Mouse (Mus musculus) ZHBTc4 (cell line): ENCODE measurements around the gene Insrr.
"Not testable (repeated sequence)": the region's sequence is repeated elsewhere in the genome, so short reads cannot be mapped to it uniquely, and the experiment has no call there.

Experiments used
- DNase-seq: peaks from one replicate; pipeline ENCODE4 v3.0.0-alpha.2; 2011; ENCODE audit warnings: low read depth, low spot score

Gene Insrr

DNA sequence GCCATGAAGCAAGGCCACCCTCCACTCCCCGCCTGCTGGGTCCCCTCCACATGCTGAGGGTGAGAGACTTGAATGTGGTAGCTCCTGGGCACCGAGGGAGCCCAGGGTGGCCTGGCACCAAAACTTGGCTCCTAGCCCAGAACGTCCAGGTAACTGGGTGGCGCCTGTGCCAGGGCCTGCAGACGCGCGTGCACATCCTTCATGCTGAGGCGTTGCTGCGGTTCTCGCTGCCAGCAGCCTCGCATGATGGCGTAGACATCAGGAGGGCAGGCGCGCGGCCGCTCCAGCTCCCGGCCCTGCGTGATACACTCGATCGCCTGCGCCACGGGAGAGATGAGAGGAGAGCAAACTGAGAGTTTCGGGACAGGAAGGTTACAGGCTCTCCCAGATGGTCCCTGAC lies 18.5 kb upstream of the Insrr start:
- peak; percentile 23 for DNase-seq

DNA sequence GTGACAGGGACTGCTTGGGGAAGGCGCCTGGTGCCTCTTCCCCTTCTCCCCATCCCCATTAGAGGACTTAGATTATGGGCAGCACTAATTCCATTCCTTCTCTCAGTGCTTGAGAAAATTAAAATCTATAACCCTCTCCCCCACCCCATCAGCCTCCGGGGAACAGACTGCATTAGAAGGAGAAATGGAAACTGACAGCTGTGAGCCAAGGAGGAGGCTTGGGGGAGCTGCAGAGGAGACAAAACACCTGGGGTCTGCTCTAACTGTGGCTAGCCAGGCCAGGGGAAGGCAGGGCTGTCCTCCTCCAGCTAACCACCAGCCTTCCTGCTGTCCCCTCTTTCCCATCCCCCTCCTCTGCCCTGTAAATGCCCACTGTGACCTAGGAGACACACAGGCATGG lies 17.7 kb upstream of the Insrr start:
- DNase-seq = no peak

DNA sequence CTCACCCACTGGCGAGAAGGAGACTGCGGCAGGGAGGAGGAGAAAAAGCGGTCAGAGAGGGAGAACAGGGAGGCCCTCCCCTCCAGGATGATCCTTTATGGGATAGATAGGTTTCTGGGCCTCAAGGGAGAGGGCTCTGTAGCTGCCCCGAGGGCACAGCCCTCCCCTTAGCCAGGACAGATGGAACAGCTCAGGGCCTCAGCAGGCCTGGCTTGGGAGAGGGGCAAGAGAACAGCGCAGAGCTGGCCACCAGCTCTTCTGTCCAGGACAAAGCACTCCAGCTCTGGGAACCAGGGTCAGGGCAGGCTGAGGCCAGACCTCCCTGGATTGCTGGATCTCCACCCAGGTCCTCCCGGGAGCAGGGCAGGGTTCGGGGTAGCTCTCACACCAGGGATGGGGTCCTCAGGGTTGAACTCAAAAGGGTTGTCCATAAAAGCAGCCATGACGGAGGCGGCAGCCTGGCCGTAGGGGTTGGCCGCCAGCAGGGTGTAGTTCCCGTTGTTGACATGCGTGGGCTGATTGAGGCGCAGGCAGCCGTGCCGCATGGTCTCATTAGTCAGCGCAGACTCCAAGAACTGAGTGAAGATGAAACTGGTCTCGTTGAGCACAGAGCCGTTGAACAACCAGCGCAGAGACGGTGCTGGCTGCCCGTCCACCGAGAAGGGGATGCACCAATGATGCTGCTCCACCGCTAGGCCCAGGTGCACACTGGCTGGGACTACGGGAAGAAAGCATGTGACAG lies 13.3 kb upstream of the Insrr start:
- DNase-seq = peak; percentile 38

DNA sequence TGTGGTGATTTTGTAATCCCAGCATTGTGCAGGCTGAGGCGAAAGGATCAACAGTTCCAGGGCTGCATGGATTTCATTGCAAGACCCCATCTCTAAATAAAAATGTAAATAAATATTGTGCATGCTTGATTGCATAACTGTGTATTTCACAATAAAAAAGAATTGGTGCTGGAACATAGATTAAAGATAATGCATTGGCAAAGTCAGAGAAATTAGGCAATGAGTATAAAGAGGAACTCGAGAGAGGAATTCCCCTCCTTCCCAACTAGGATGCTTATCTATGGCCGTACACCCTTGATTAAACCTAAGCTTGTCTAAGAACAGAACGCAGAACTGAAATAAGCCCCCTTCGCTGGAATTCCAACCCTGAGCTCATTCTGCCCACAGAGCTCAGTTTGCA lies 11.6 kb upstream of the Insrr start:
- no peak for DNase-seq

DNA sequence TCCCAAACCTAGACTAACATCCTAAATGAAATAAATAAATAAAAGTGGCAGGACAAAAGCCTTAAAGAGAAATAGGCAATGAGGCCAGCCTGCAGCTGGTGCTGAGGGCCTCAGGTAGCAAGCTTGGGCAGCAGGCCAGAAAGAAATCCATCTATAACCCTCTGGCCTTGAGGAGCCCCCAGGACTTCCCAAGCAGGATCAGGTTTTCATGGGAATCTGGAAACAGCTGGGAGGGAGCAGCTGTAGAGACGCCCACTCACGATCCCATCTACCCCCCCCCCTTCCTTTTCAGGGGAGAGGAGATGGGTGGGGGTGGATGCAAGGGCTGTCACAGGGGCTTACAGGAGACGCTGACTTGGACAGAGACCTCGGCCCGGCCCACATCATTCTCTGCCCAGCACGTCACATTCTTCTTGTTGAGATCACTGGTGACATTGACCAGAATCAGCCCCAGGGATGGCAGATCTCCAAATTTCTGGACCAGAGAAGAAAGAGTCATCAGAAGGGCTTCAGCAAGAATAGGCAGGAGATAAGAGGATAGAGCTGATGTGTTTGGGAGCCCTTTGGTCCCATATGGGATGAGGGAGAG lies 11.0 kb upstream of the Insrr start:
- DNase-seq = no peak

DNA sequence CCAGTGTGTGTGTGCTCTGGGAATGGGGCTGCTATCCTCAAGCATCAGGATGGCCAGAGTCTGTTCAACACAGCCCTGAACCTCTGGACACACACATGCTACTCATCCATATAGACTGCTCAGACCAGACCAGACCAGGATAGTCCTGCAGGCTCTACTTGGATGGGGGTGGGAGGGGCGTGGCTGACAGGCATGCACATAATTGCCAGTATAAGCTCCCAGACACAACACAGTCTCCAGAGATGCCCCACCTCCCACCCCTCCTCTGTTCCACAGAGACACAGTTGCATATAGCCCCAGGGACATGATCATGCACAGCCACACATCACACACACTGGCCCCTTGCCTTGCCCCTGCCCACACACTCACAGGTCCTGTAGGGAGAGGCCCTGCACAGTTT lies 7.5 kb upstream of the Insrr start:
- peak; percentile 18 for DNase-seq

DNA sequence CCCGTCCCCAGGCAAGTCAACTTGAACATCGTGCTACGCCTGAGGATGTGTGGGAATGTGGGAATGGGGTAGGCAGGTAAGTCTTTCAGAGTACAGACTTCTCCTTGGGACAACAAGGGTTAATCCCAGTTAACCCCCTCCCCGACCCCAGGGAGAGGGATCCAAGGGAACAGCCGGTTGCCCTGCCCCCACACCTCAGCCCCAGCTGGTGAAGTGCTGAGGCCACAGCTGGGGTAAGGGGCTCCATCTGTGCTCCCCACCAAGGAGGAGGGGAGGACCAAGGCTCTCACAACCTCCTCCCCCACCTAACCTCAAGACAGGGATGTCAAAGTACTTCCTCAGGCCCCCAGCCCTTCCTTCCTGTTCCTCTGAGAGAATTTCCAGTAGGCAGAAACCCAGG lies 7.0 kb upstream of the Insrr start:
- no peak for DNase-seq

DNA sequence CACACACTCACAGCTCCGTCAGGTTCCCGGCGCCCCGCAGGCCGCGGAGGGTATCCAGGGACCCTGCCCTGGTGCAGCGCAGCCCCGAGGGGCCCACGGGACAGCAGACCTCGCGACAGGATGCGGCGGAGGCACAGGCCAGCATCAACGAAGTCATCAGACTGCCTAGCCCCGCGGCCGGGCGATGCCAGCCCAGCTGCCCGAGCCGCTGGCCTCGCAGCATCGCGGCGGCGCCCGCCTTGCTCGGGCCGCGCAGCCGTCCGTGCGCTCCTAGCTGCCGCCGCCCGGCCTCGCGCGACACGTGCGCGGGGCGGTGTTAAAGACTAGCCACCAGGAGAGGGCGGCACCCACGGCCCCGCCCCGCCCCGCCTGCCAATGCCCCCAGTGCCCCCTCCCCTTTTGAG lies 1.8 kb upstream of the Insrr start, which contains the start of gene Ntrk1:
Gene Ntrk1, minus strand, starts transcription at position 241 of the 404 bp plus-strand sequence.
- DNase-seq = peak; percentile 61

DNA sequence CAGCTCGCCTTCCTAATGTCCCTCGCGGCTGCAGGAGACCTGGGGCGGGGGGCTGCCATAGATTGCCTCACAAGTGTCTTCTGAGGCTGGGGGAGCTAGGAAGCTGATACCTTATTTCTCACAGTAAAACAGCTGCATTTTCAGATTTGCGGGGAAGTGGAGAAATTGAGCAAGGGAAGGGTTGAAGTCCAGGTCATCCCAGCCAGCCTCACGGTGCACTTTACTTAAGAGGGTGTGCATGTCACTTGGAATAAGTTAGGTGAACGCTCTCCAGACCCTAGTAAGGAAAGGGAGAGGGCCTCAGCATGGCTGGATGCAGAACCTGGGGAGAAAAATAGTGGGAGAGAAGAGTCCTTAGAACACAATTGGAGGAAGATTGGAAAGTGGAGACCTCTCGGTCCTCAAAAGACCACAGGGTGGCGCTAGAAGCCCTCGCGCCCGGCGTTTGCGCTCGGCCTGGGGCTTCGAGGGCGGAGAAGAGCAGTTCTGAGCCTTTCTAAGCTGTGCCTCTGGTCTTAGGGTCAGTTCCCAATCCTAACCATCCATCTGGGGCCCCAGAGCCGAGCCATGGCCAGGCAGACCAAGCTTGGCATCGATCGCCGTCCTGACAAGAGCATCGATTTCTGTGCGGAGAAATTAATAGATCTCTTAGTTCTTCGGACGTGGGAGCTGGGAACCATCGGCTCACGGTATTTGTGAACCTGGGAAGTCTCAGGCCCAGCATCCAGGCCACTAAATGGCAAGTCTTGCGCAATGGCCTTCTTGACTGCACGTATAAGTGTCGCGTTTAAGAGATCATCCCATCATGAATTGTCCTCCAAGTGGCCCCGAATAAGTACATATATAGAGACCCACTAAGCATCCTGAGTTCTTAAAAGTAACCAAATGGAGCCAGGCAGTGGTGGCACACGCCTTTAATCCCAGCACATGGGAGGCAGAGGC lies 1.1 kb upstream of the Insrr start:
- peak; percentile 88 for DNase-seq

DNA sequence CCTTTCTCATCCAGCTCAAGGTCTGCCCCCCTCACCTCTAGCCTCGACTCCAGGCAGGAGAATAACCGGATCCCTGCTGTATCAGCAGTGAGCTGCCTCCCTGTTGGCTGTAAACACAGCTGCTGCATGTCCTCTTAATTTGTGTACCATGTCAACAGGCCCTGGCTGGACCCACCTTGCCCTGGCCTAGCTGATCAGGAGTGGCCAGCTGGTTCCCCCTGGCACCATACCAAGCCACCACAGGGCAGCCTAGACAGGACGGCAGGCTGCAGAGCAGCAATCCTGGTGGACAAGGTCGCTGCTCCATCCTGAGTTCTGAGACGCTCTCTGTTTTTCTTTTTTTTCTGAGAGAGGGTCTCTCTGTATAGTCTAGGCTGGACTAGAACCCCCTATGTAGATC lies 4.9 kb downstream of the Insrr start:
- no peak for DNase-seq

DNA sequence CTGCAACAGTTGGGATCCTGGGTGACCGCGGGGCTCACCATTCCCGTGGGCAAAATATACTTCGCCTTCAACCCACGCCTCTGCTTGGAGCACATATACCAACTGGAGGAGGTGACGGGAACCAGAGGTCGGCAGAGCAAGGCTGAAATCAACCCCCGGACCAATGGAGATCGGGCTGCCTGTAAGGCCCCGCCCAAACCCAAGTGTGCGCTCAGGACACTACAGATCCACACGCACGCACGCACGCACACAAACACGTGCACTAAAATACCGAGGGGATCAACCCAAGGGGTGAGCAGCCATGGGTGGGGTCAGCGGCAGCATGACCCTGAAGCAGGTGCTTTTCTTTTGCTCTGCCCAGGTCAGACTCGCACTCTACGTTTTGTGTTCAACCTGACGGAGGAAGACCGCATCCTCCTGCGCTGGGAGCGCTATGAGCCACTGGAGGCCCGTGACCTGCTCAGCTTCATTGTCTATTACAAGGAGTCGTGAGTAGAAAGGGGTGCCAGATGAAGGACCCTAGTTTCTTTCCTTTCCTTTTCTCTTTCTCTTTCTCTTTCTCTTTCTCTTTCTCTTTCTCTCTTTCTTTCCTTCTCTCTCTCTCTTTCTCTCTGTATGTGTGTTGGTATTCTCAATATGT lies 7.4 kb downstream of the Insrr start:
- peak; percentile 55 for DNase-seq

DNA sequence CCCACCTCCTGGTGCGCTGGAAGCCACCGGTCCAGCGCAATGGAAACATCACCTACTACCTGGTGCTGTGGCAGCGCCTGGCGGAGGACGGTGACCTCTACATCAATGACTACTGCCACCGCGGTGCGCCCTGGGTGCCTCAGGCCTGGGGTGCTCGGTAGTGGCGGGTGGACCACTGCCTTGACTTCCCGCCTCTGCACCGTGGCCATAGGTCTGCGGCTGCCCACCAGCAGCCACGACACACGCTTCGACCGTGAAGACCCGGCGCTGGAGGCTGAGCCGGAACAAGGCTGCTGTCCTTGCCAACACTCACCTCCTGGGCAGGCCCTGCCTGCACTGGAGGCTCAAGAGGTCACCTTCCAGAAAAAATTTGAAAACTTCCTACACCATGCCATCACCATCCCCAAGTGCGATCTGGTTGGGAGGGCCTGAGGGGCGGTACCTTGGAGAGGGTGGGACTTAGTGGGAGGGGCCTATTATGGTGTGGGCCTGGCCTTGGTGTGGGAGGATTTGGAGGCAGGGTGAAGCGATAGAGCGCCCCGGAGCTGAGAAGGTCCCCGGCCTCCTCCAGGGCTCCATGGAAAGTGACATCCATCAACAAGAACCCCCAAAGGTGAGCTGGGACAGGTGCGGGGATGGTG lies 12.7 kb downstream of the Insrr start:
- DNase-seq = peak; percentile 65

DNA sequence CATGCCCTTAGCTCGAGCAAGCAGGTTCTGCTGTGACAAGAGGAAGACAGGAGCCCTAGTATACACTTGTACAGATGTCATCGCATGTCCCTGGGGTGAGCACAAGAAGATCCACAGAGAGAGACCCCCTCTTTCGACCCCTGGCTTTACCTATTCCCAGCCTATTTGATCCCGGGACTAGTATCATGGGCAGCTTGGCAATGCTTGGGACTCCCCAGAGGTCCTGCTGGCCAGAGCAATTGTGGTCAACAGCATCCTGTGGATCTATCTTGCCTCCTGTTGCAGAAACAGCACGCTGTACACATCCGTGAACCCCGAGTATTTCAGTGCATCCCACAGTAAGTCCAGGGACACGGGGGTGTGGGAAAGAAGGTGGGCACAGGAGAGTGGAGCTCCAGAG lies 14.5 kb downstream of the Insrr start:
- DNase-seq = no peak

DNA sequence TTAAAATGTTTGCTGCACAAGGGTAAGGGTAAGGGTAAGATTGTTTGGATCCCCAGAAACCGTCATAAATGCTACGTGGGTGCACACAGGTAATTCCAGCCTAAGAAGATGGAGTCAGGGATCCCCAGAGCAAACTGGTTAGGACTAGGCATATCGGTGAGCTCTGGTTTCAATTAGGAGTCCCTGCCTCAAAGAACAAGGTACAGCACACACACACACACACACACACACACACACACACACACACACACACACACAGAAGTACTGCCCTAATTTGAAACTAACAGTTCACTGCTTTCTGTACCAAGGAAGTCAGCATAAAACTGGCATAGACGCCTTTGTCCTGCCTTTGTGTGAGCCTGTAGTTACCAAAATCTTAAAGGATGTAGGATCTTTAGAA lies 15.7 kb downstream of the Insrr start:
- no peak for DNase-seq

DNA sequence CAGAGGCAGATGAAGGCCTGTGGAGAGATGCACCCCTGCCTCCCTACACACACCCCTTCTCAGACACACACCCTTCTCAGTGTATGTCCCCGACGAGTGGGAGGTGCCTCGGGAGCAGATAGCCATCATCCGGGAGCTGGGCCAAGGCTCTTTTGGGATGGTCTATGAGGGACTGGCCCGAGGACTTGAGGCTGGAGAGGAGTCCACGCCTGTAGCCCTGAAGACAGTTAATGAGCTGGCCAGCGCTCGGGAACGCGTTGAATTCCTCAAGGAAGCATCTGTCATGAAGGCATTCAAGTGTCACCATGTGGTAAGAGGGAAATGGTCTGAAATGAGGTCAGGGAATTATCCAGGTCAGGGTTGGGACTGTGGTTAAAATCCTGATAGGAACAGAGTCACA lies 16.1 kb downstream of the Insrr start:
- DNase-seq = no peak

DNA sequence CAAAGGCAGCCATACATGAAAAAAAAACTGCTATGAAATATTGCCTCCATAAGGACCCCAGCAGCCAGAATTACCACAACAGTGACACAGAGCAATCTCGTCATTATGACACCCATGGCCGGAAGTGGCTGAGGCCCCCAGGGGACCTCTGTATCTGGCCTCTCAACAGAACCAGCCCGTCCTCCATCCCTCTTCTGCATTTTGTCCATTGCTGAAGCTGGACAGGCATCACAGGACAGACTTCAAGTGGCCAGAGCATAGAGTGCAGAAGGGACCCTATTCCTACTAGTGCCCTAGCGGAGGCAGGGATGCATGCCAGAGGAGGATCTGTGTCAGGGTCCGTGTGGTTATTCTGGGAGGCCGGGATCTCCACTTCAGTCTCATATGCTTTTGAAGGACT lies 19.4 kb downstream of the Insrr start:
- DNase-seq = no peak

DNA sequence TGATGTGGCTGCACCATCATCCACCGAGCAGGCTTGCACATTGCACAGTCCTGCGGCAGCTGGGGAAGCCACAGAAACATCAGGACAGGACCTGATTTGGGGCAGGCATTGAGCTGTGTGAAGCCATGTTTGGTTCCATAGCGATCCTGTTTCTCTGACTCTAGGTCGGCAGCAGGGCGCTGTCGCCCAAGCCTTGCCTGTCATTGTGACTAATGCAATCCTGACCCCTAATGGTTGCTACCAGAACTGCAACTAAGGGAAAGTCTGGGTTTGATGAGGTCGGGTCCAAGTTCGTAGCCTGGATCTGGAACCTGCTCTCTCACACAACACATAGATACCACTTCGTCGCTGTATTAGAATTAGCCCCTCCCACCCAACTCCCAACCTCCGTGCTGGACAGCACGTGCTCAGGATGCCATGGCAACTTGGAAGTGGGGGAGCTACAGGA lies 19.9 kb downstream of the Insrr start:
- peak; percentile 92 for DNase-seq

DNA sequence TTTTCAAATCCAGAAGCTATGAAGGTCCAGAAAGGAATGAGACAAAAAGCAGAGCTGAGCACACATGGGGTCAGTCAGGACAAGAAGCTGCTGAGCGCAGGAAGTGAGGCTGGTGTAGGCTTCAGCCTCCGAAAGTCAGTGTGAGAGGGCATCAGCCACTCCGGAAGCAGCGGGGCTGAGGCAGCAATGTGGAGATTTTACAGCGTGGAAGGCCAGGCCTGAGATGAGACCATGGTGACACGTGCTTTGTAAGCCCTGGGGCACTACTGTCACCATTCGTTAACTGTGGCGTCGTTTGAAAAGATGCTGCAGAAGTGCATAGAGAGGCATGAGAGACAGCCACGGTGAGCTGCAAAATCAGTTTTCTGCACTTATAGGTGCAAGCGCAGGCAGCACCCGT lies 21.5 kb downstream of the Insrr start:
- DNase-seq = no peak

DNA sequence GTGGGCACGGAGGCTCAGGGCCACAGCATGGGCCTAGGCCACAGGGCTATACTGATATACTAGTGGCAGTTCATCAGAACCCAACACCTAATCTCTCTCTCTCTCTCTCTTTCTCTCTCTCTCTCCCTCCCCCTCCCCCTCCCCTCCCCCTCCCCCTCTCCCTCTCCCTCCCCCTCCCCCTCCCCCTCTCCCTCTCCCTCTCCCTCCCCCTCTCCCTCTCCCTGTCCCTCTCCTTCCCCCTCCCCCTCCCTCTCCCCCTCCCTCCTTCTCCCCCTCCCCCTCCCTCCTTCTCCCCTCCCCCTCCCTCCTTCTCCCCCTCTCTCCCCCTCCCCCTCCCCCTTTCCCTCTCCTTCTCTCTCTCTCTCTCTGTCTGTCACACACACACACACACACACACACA lies 27.5 kb downstream of the Insrr start, which contains the start of gene Pear1:
Gene Pear1, minus strand, starts transcription at position 101 of the 400 bp plus-strand sequence.
- not testable (repeated sequence) for DNase-seq

DNA sequence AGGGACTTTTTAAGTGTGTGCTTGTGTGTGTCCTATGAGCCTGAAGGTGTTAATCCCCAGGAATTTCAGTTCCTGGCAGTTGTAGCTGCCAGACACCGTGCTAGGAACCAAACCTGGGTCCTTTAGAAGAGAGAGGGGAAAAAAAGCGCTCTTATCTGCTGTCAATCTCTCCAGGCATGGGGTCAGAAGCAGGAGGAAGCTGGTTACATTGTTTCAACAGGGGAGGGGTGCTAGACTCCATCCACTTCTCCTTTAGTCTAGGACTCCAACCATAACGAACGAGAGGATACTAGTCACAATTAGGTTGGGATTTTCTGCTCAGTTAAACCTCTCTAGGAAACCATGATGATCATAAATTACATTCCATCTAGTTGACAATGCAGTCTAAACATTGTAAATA lies 31.7 kb downstream of the Insrr start:
- DNase-seq = no peak

DNA sequence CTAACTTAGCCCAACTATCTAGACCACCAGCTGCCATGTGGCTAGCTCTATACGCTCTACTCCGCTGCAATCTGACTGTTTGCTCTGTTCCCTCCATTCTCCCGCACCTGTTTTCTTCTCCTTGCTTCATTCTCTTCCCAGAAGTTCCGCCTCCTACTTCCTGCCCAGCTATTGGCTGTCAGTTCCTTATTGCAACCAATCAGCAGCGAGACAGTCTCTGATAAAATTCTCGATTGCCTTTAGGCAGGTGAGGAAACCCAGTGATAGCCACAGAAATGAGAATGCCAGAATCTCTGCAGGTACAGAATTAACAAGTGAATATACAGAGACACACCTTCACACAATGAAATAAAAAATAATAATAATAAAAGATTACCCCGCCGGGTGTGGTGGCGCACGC lies 32.3 kb downstream of the Insrr start:
- peak; percentile 50 for DNase-seq
